Mouse (Mus musculus): Measurements from ENCODE around the gene Tmem19.

- TF ChIP-seq CHD2 (IDR thresholded peaks at IDR 0.05; ENCODE audit: low read depth, low read length) (no peak), MAFK (IDR thresholded peaks at IDR 0.05; ENCODE audit: insufficient read depth, low read depth, low read length) (no peak), ZNF384 (IDR thresholded peaks at IDR 0.05; ENCODE audit: low read depth, low read length) (no peak), ZC3H11A (IDR thresholded peaks at IDR 0.05; ENCODE audit: borderline replicate concordance, low read depth, low read length) (no peak)
These were observed 6.2 kb downstream of the Tmem19 start for GRCm38 (mm10) chr10:115356106-115356505.

Measured in ES-E14 (cell line).